Mouse (Mus musculus) MEL (cell line): Measurements from ENCODE around the gene Axdnd1. TPM values are rescaled to one million over a fixed set of nuclear protein-coding genes. Genes with fewer than 3 reads are reported as not detected.

Experiments used
- DNase-seq: peaks from one replicate; pipeline ENCODE4 v3.0.0; 2011; ENCODE audit warnings: low read depth, low spot score
- H3K27ac ChIP-seq: 2 replicates; pipeline ENCODE4 v1.5.1; 2012; ENCODE audit warnings: low read depth, mild to moderate bottlenecking, control low read depth, low read length, moderate library complexity; ENCODE audit not compliant: control insufficient read depth
- H3K27me3 ChIP-seq, 2 experiments: fragments of 150-350 bp in 1 of 2; sonication (generic) in 1 of 2; 2 replicates each; pipeline ENCODE4 v1.6.1; 2012; ENCODE audit warnings: low read length in 2 of 2, mild to moderate bottlenecking in 2 of 2, improper control_type of control experiment in 1 of 2, moderate library complexity in 1 of 2; ENCODE audit not compliant: insufficient read depth in 2 of 2, control insufficient read depth in 1 of 2
- H3K36me3 ChIP-seq, 2 experiments: 2 replicates each; pipeline ENCODE4 v1.6.1; 2012 to 2014; ENCODE audit warnings: low read length in 2 of 2, improper control_type of control experiment in 1 of 2, inconsistent platforms in 1 of 2, mild to moderate bottlenecking in 1 of 2; ENCODE audit not compliant: insufficient read depth in 2 of 2, control insufficient read depth in 1 of 2
- H3K4me1 ChIP-seq, 2 experiments: fragments of 150-350 bp in 1 of 2; sonication (generic) in 1 of 2; 2 replicates each; pipeline ENCODE4 v1.6.1; 2012; ENCODE audit warnings: low read length in 2 of 2, improper control_type of control experiment in 1 of 2, mild to moderate bottlenecking in 1 of 2; ENCODE audit not compliant: insufficient read depth in 2 of 2, control insufficient read depth in 1 of 2
- H3K4me3 ChIP-seq, 2 experiments: fragments of 150-350 bp in 1 of 2; sonication (generic) in 1 of 2; 2 replicates each; pipeline ENCODE4 v1.5.1; 2012; ENCODE audit warnings: low read depth in 2 of 2, low read length in 2 of 2, mild to moderate bottlenecking in 2 of 2, moderate library complexity in 2 of 2, control low read depth in 1 of 2, improper control_type of control experiment in 1 of 2; ENCODE audit not compliant: control insufficient read depth in 1 of 2, insufficient read depth in 1 of 2
- H3K79me2 ChIP-seq: 2 replicates; pipeline ENCODE4 v1.6.1; 2012; ENCODE audit warnings: mild to moderate bottlenecking, low read length, moderate library complexity; ENCODE audit not compliant: control insufficient read depth, poor library complexity, insufficient read depth
- H3K9ac ChIP-seq: 2 replicates; pipeline ENCODE4 v1.6.1; 2012; ENCODE audit warnings: low read depth, mild to moderate bottlenecking, control low read depth, low read length, moderate library complexity; ENCODE audit not compliant: control insufficient read depth, poor library complexity, severe bottlenecking
- H3K9me3 ChIP-seq: fragments of 150-350 bp; sonication (generic); replicated peaks from 2 replicates; pipeline ENCODE4 v1.6.1; 2012; ENCODE audit warnings: mild to moderate bottlenecking, low read length, improper control_type of control experiment, moderate library complexity; ENCODE audit not compliant: insufficient read depth
- BHLHE40 ChIP-seq: IDR thresholded peaks from 2 replicates; pipeline ENCODE4 v1.6.1; 2012; ENCODE audit warnings: low read depth, mild to moderate bottlenecking, inconsistent platforms, low read length, improper control_type of control experiment, borderline replicate concordance
- CHD2 ChIP-seq: IDR thresholded peaks from 2 replicates; pipeline ENCODE4 v1.6.1; 2011; ENCODE audit warnings: low read length, improper control_type of control experiment
- EP300 ChIP-seq, 2 experiments: IDR thresholded peaks; 2 replicates each; pipeline ENCODE4 v1.6.1; 2011; ENCODE audit warnings: improper control_type of control experiment in 2 of 2, low read length in 2 of 2, low read depth in 1 of 2, mild to moderate bottlenecking in 1 of 2
- ETS1 ChIP-seq: IDR thresholded peaks from 2 replicates; pipeline ENCODE4 v1.6.1; 2012; ENCODE audit warnings: low read depth, mild to moderate bottlenecking, inconsistent platforms, low read length, improper control_type of control experiment, moderate library complexity
- GATA1 ChIP-seq: IDR thresholded peaks from 2 replicates; pipeline ENCODE4 v1.6.1; 2011; ENCODE audit warnings: low read depth, low read length, improper control_type of control experiment
- HCFC1 ChIP-seq: IDR thresholded peaks from 2 replicates; pipeline ENCODE4 v1.6.1; 2012; ENCODE audit warnings: low read depth, mild to moderate bottlenecking, inconsistent platforms, low read length, improper control_type of control experiment, moderate library complexity
- JUND ChIP-seq: IDR thresholded peaks from 2 replicates; pipeline ENCODE4 v1.6.1; 2011; ENCODE audit warnings: low read depth, mild to moderate bottlenecking, improper control_type of control experiment, low read length
- MAFK ChIP-seq: IDR thresholded peaks from 2 replicates; pipeline ENCODE4 v1.6.1; 2011; ENCODE audit warnings: low read depth, mild to moderate bottlenecking, low read length, improper control_type of control experiment, borderline replicate concordance
- MAX ChIP-seq: IDR thresholded peaks from 2 replicates; pipeline ENCODE4 v1.6.1; 2011; ENCODE audit warnings: low read length, improper control_type of control experiment
- MAZ ChIP-seq: IDR thresholded peaks from 2 replicates; pipeline ENCODE4 v1.6.1; 2012; ENCODE audit warnings: low read depth, mild to moderate bottlenecking, inconsistent platforms, low read length, improper control_type of control experiment
- MXI1 ChIP-seq: IDR thresholded peaks from 2 replicates; pipeline ENCODE4 v1.6.1; 2011; ENCODE audit warnings: mild to moderate bottlenecking, low read depth, low read length, improper control_type of control experiment
- MYB ChIP-seq: IDR thresholded peaks from 2 replicates; pipeline ENCODE4 v1.6.1; 2011; ENCODE audit warnings: mild to moderate bottlenecking, low read depth, low read length, improper control_type of control experiment
- MYC ChIP-seq: IDR thresholded peaks from 2 replicates; pipeline ENCODE4 v1.6.1; 2011; ENCODE audit warnings: low read depth, mild to moderate bottlenecking, low read length, improper control_type of control experiment, moderate library complexity
- NRF1 ChIP-seq: IDR thresholded peaks from 2 replicates; pipeline ENCODE4 v1.6.1; 2014; ENCODE audit warnings: low read depth, mild to moderate bottlenecking, inconsistent platforms, low read length, improper control_type of control experiment, moderate library complexity; ENCODE audit not compliant: poor library complexity, insufficient read depth, severe bottlenecking
- POLR2A ChIP-seq, 2 experiments: IDR thresholded peaks; 2 replicates each; pipeline ENCODE4 v1.6.1; 2011 to 2012; ENCODE audit warnings: low read length in 2 of 2, mild to moderate bottlenecking in 2 of 2, control low read depth in 1 of 2, improper control_type of control experiment in 1 of 2, low read depth in 1 of 2, moderate library complexity in 1 of 2; ENCODE audit not compliant: control insufficient read depth in 1 of 2, insufficient read depth in 1 of 2, poor library complexity in 1 of 2
- RCOR1 ChIP-seq: IDR thresholded peaks from 2 replicates; pipeline ENCODE4 v1.6.1; 2012; ENCODE audit warnings: low read depth, mild to moderate bottlenecking, inconsistent platforms, low read length, improper control_type of control experiment
- SIN3A ChIP-seq: IDR thresholded peaks from 2 replicates; pipeline ENCODE4 v1.6.1; 2012; ENCODE audit warnings: low read length, improper control_type of control experiment, inconsistent platforms
- TAL1 ChIP-seq: IDR thresholded peaks from 2 replicates; pipeline ENCODE4 v1.6.1; 2012; ENCODE audit warnings: mild to moderate bottlenecking, inconsistent platforms, low read length, moderate library complexity, mixed read lengths
- TCF12 ChIP-seq: IDR thresholded peaks from 2 replicates; pipeline ENCODE4 v1.6.1; 2014; ENCODE audit warnings: low read depth, mild to moderate bottlenecking, inconsistent platforms, low read length, improper control_type of control experiment, moderate library complexity
- USF2 ChIP-seq, 2 experiments: IDR thresholded peaks; 2 replicates each; pipeline ENCODE4 v1.6.1; 2011 to 2012; ENCODE audit warnings: improper control_type of control experiment in 2 of 2, low read length in 2 of 2, borderline replicate concordance in 1 of 2, inconsistent platforms in 1 of 2, low read depth in 1 of 2, mild to moderate bottlenecking in 1 of 2; ENCODE audit not compliant: insufficient read depth in 1 of 2
- ZC3H11A ChIP-seq: IDR thresholded peaks from 2 replicates; pipeline ENCODE4 v1.6.1; 2012; ENCODE audit warnings: low read depth, mild to moderate bottlenecking, inconsistent platforms, low read length, improper control_type of control experiment
- ZKSCAN1 ChIP-seq: IDR thresholded peaks from 2 replicates; pipeline ENCODE4 v1.6.1; 2012; ENCODE audit warnings: low read depth, mild to moderate bottlenecking, inconsistent platforms, low read length, improper control_type of control experiment, moderate library complexity
- polyA plus RNA-seq, 2 experiments: library from polyadenylated mRNA; stranded (reverse) in 1 of 2; unstranded in 1 of 2; fragments of >175 nt in 1 of 2; fragments of >200 nt in 1 of 2; gene quantifications; 2 replicates each; pipeline versions ENCODE4 v1.2.1 to v1.2.4; 2012; ENCODE audit warnings: low replicate concordance in 2 of 2, low read depth in 1 of 2; ENCODE audit not compliant: insufficient read length in 2 of 2, insufficient read depth in 1 of 2, missing spikeins in 1 of 2
- total RNA-seq: library from RNA; depleted of rRNA; stranded (reverse); fragments of 300-350 nt; gene quantifications from 2 replicates; pipeline ENCODE4 v1.2.3, GENCODE M21; 2012

Gene Axdnd1
- total and polyA plus RNA-seq, 3 experiments: 0.08 to 0.29 TPM; not detected in 1

GRCm38 (mm10) chr1:156284207-156284606, 136.8 kb downstream of the Axdnd1 start:
- Histone ChIP-seq H3K4me3 (no peak overlapping the region), H3K27ac (peak overlapping the region; percentile 40; the same call in 1 of the 2 replicates), H3K27me3 (no peaks in the 10 kb centered on the region), H3K4me1 (peaks cover 11 to 13% of the 10 kb centered on the region in 2 experiments), H3K9ac (0 out of 2 replicates have a peak overlapping the region, but pooled peaks have one; percentile 13), H3K79me2 (no peaks in the 10 kb centered on the region), H3K36me3 (peaks cover 0 to 22% of the 10 kb centered on the region in 2 experiments; a peak in 2 of 4 replicates), H3K9me3 (no peaks in the 10 kb centered on the region)
- TF ChIP-seq HCFC1 (no peak), BHLHE40 (peak; percentile 60; the same call in 1 of the 2 replicates), MYC (no peak), ZC3H11A (no peak), MYB (peak; percentile 66), USF2 (IDR thresholded peaks at IDR 0.05; ENCODE audit: borderline replicate concordance in 1 of 2, insufficient read depth in 1 of 2, low read depth in 1 of 2, low read length in 2 of 2) (no peak), MAX (no peak), ZKSCAN1 (no peak), MAFK (peak; percentile 36; the same call in 1 of the 2 replicates), NRF1 (no peak), EP300 (IDR thresholded peaks at IDR 0.05; ENCODE audit: low read depth in 1 of 2, low read length in 2 of 2) (peak; percentile 75 to 87; a peak in 3 of 4 replicates), MAZ (no peak), GATA1 (peak; percentile 57; the same call in 1 of the 2 replicates), CHD2 (no peak), TCF12 (peak; percentile 78), ETS1 (peak; percentile 83), POLR2A (IDR thresholded peaks at IDR 0.05; ENCODE audit: control insufficient read depth in 1 of 2, insufficient read depth in 1 of 2, low read depth in 1 of 2, low read length in 2 of 2, poor library complexity in 1 of 2) (no peak), SIN3A (peak; percentile 45), TAL1 (peak; percentile 61), JUND (no peak), RCOR1 (peak; percentile 94)
- DNase-seq: peak; percentile 82

GRCm38 (mm10) chr1:156280131-156280530, 140.8 kb downstream of the Axdnd1 start:
- peaks cover 0 to 12% of the 10 kb centered on the region in 2 experiments; a peak in 2 of 4 replicates for H3K36me3 ChIP-seq
- no peaks in the 10 kb centered on the region for H3K9me3 ChIP-seq
- H3K27me3 ChIP-seq: no peaks in the 10 kb centered on the region
- no peak overlapping the region for H3K9ac ChIP-seq
- TF ChIP-seq MYB (no peak), POLR2A (IDR thresholded peaks at IDR 0.05; ENCODE audit: control insufficient read depth in 1 of 2, insufficient read depth in 1 of 2, low read depth in 1 of 2, low read length in 2 of 2, poor library complexity in 1 of 2) (no peak), BHLHE40 (no peak), MXI1 (no peak)
- H3K79me2 ChIP-seq: no peaks in the 10 kb centered on the region
- no peak overlapping the region for H3K4me3 ChIP-seq
- peaks cover 3 to 5% of the 10 kb centered on the region in 2 experiments for H3K4me1 ChIP-seq
- no peak for DNase-seq
- no peak overlapping the region for H3K27ac ChIP-seq
